Mouse (Mus musculus): ENCODE results near the gene Got2. TPM values are rescaled to one million over a fixed set of nuclear protein-coding genes. Genes with fewer than 3 reads are reported as not detected.

The Got2 gene
- total RNA-seq, 1 experiment: 199 TPM

GRCm38 (mm10) chr8:95901864-95902263 lies 13.5 kb upstream of the Got2 start:
- H3K9ac ChIP-seq (ENCODE audit: insufficient read depth, low read depth, low read length, poor library complexity, severe bottlenecking): no peak overlapping the region
- no peak for DNase-seq (ENCODE audit: low read depth, low spot score)
- no peak overlapping the region for H3K27ac ChIP-seq (ENCODE audit: insufficient read depth, low read depth, low read length, poor library complexity, severe bottlenecking)
- no peaks in the 10 kb centered on the region for H3K4me1 ChIP-seq (ENCODE audit: control insufficient read depth in 2 of 2, insufficient read depth in 2 of 2, low read length in 2 of 2, poor library complexity in 1 of 2)
- no peaks in the 10 kb centered on the region for H3K9me3 ChIP-seq (ENCODE audit: control insufficient read depth, insufficient read depth, low read depth, low read length)
- TF ChIP-seq ZC3H11A (IDR thresholded peaks at IDR 0.05; ENCODE audit: borderline replicate concordance, low read depth, low read length): no peak
- no peak for TF ChIP-seq ZNF384 (IDR thresholded peaks at IDR 0.05; ENCODE audit: low read depth, low read length)
- TF ChIP-seq MAFK (IDR thresholded peaks at IDR 0.05; ENCODE audit: insufficient read depth, low read depth, low read length): no peak
- TF ChIP-seq CHD2 (IDR thresholded peaks at IDR 0.05; ENCODE audit: low read depth, low read length): no peak
- no peak for TF ChIP-seq HCFC1 (IDR thresholded peaks at IDR 0.05; ENCODE audit: borderline replicate concordance, insufficient read depth, low read length)
- in situ Hi-C loops (cut with MboI; ENCODE audit: low sequenced_read_pairs in 2 of 2, unreplicated experiment in 2 of 2): loop anchor here in 1 of 2 experiments (10.0 kb wide), 1 partner anchor 297 kb away; no protein-coding TSS in a partner anchor
- H3K36me3 ChIP-seq (ENCODE audit: control insufficient read depth, insufficient read depth, low read length, poor library complexity, severe bottlenecking): no peaks in the 10 kb centered on the region
- H3K4me3 ChIP-seq (ENCODE audit: insufficient read depth in 1 of 2, low read depth in 1 of 2, low read length in 2 of 2, poor library complexity in 1 of 2, severe bottlenecking in 1 of 2): no peak overlapping the region

GRCm38 (mm10) chr8:95893701-95894100 lies 5.4 kb upstream of the Got2 start:
- no peak for DNase-seq (ENCODE audit: low read depth, low spot score)
- TF ChIP-seq HCFC1 (IDR thresholded peaks at IDR 0.05; ENCODE audit: borderline replicate concordance, insufficient read depth, low read length) (no peak), ZNF384 (IDR thresholded peaks at IDR 0.05; ENCODE audit: low read depth, low read length) (no peak), MAFK (IDR thresholded peaks at IDR 0.05; ENCODE audit: insufficient read depth, low read depth, low read length) (no peak), ZC3H11A (IDR thresholded peaks at IDR 0.05; ENCODE audit: borderline replicate concordance, low read depth, low read length) (no peak), CHD2 (IDR thresholded peaks at IDR 0.05; ENCODE audit: low read depth, low read length) (no peak)
- Histone ChIP-seq H3K9me3 (ENCODE audit: control insufficient read depth, insufficient read depth, low read depth, low read length) (no peaks in the 10 kb centered on the region), H3K4me1 (ENCODE audit: control insufficient read depth in 2 of 2, insufficient read depth in 2 of 2, low read length in 2 of 2, poor library complexity in 1 of 2) (no peaks in the 10 kb centered on the region), H3K27ac (ENCODE audit: insufficient read depth, low read depth, low read length, poor library complexity, severe bottlenecking) (no peak overlapping the region), H3K36me3 (ENCODE audit: control insufficient read depth, insufficient read depth, low read length, poor library complexity, severe bottlenecking) (no peaks in the 10 kb centered on the region), H3K4me3 (ENCODE audit: insufficient read depth in 1 of 2, low read depth in 1 of 2, low read length in 2 of 2, poor library complexity in 1 of 2, severe bottlenecking in 1 of 2) (no peak overlapping the region), H3K9ac (ENCODE audit: insufficient read depth, low read depth, low read length, poor library complexity, severe bottlenecking) (no peak overlapping the region)
- in situ Hi-C loops (cut with MboI; ENCODE audit: low sequenced_read_pairs in 2 of 2, unreplicated experiment in 2 of 2): no loop called here

- Histone ChIP-seq H3K9me3 (ENCODE audit: control insufficient read depth, insufficient read depth, low read depth, low read length) (no peaks in the 10 kb centered on the region), H3K4me1 (ENCODE audit: control insufficient read depth in 2 of 2, insufficient read depth in 2 of 2, low read length in 2 of 2, poor library complexity in 1 of 2) (0 out of 4 replicates have a peak, but pooled peaks cover 0 to 4% of the 10 kb centered on the region in 2 experiments), H3K27ac (ENCODE audit: insufficient read depth, low read depth, low read length, poor library complexity, severe bottlenecking) (peak overlapping the region; percentile 36; the same call in 1 of the 2 replicates), H3K4me3 (ENCODE audit: insufficient read depth in 1 of 2, low read depth in 1 of 2, low read length in 2 of 2, poor library complexity in 1 of 2, severe bottlenecking in 1 of 2) (peak overlapping the region; percentile 82 to 95), H3K9ac (ENCODE audit: insufficient read depth, low read depth, low read length, poor library complexity, severe bottlenecking) (peak overlapping the region; percentile 85), H3K36me3 (ENCODE audit: control insufficient read depth, insufficient read depth, low read length, poor library complexity, severe bottlenecking) (0 out of 2 replicates have a peak, but pooled peaks cover 2% of the 10 kb centered on the region)
- no peak for DNase-seq (ENCODE audit: low read depth, low spot score)
- in situ Hi-C loops (cut with MboI; ENCODE audit: low sequenced_read_pairs in 2 of 2, unreplicated experiment in 2 of 2): no loop called here
- TF ChIP-seq CHD2 (IDR thresholded peaks at IDR 0.05; ENCODE audit: low read depth, low read length): no peak
- TF ChIP-seq ZNF384 (IDR thresholded peaks at IDR 0.05; ENCODE audit: low read depth, low read length): no peak
- TF ChIP-seq MAFK (IDR thresholded peaks at IDR 0.05; ENCODE audit: insufficient read depth, low read depth, low read length): no peak
- TF ChIP-seq HCFC1 (IDR thresholded peaks at IDR 0.05; ENCODE audit: borderline replicate concordance, insufficient read depth, low read length): no peak
- TF ChIP-seq ZC3H11A (IDR thresholded peaks at IDR 0.05; ENCODE audit: borderline replicate concordance, low read depth, low read length): no peak
Observed at GRCm38 (mm10) chr8:95887578-95888284, 616 bp downstream of the Got2 start.

GRCm38 (mm10) chr8:95886647-95887577 lies 1.4 kb downstream of the Got2 start:
- Histone ChIP-seq H3K36me3 (ENCODE audit: control insufficient read depth, insufficient read depth, low read length, poor library complexity, severe bottlenecking) (0 out of 2 replicates have a peak, but pooled peaks cover 2% of the 10 kb centered on the region), H3K4me1 (ENCODE audit: control insufficient read depth in 2 of 2, insufficient read depth in 2 of 2, low read length in 2 of 2, poor library complexity in 1 of 2) (0 out of 4 replicates have a peak, but pooled peaks cover 0 to 4% of the 10 kb centered on the region in 2 experiments), H3K9ac (ENCODE audit: insufficient read depth, low read depth, low read length, poor library complexity, severe bottlenecking) (no peak overlapping the region), H3K27ac (ENCODE audit: insufficient read depth, low read depth, low read length, poor library complexity, severe bottlenecking) (no peak overlapping the region), H3K9me3 (ENCODE audit: control insufficient read depth, insufficient read depth, low read depth, low read length) (no peaks in the 10 kb centered on the region), H3K4me3 (ENCODE audit: insufficient read depth in 1 of 2, low read depth in 1 of 2, low read length in 2 of 2, poor library complexity in 1 of 2, severe bottlenecking in 1 of 2) (peak overlapping the region; percentile 82 to 95)
- in situ Hi-C loops (cut with MboI; ENCODE audit: low sequenced_read_pairs in 2 of 2, unreplicated experiment in 2 of 2): no loop called here
- no peak for TF ChIP-seq ZC3H11A (IDR thresholded peaks at IDR 0.05; ENCODE audit: borderline replicate concordance, low read depth, low read length)
- no peak for TF ChIP-seq MAFK (IDR thresholded peaks at IDR 0.05; ENCODE audit: insufficient read depth, low read depth, low read length)
- TF ChIP-seq CHD2 (IDR thresholded peaks at IDR 0.05; ENCODE audit: low read depth, low read length): no peak
- no peak for TF ChIP-seq HCFC1 (IDR thresholded peaks at IDR 0.05; ENCODE audit: borderline replicate concordance, insufficient read depth, low read length)
- no peak for TF ChIP-seq ZNF384 (IDR thresholded peaks at IDR 0.05; ENCODE audit: low read depth, low read length)
- DNase-seq (ENCODE audit: low read depth, low spot score): no peak
